Mouse (Mus musculus): ENCODE data around the gene Gramd1c.

GRCm38 (mm10) chr16:44016164-44016563, 47.0 kb downstream of the Gramd1c start:
- TF ChIP-seq NANOG (IDR thresholded peaks at IDR 0.05; ENCODE audit: borderline replicate concordance, low read length) (no peak), CTCF (conservative IDR thresholded peaks at IDR 0.05; ENCODE audit: low read length) (no peak), POU5F1 (IDR thresholded peaks at IDR 0.05; ENCODE audit: borderline replicate concordance, low read length) (no peak)

Data from E14TG2a.4 (cell line).